Mouse (Mus musculus) megakaryocyte, embryonic 14.5 days (primary cell): ENCODE results near the gene Nostrin.

Experiments used
- FLI1 ChIP-seq: IDR thresholded peaks from 2 replicates; pipeline ENCODE4 v1.6.1; 2012; ENCODE audit warnings: low read length, inconsistent platforms, mixed read lengths
- GATA1 ChIP-seq: IDR thresholded peaks from 3 replicates; pipeline ENCODE4 v1.6.1; 2012; ENCODE audit warnings: mixed read lengths, low read length, inconsistent platforms, borderline replicate concordance

- TF ChIP-seq FLI1 (no peak), GATA1 (no peak)
Observed at GRCm38 (mm10) chr2:69128321-69128720, 7.3 kb upstream of the Nostrin start.
